Mouse (Mus musculus) stomach, postnatal 0 days (tissue): ENCODE measurements around the gene Slc25a34. TPM values are rescaled to one million over a fixed set of nuclear protein-coding genes. Genes with fewer than 3 reads are reported as not detected.

ENCODE experiments used
- ATAC-seq: fragments of 200-750 bp; cut with Nextera tagmentation; 2 replicates; pipeline ENCODE4 v1.8.0; 2017; ENCODE audit not compliant: low FRiP score, low TSS enrichment
- DNase-seq: peaks from one replicate; pipeline ENCODE4 v3.0.0-alpha.2; 2016; ENCODE audit warnings: low spot score
- H3K27ac ChIP-seq: fragments of 300-500 bp; sonication (generic); replicated peaks from 2 replicates; pipeline ENCODE4 v1.5.1; 2014; ENCODE audit warnings: mild to moderate bottlenecking, control low read depth
- H3K27me3 ChIP-seq: fragments of 300-500 bp; sonication (generic); 2 replicates; pipeline ENCODE4 v1.6.1; 2014; ENCODE audit warnings: low read length; ENCODE audit not compliant: control insufficient read depth, insufficient read depth
- H3K36me3 ChIP-seq: fragments of 300-500 bp; sonication (generic); 2 replicates; pipeline ENCODE4 v1.6.1; 2014; ENCODE audit warnings: low read length, mixed read lengths; ENCODE audit not compliant: control insufficient read depth, insufficient read depth
- H3K4me1 ChIP-seq: fragments of 300-500 bp; sonication (generic); replicated peaks from 2 replicates; pipeline ENCODE4 v1.6.1; 2014; ENCODE audit warnings: antibody characterized with exemption; ENCODE audit not compliant: control insufficient read depth, insufficient read depth
- H3K4me2 ChIP-seq: fragments of 300-500 bp; sonication (generic); replicated peaks from 2 replicates; pipeline ENCODE4 v1.6.1; 2014; ENCODE audit warnings: low read depth, mild to moderate bottlenecking, control low read depth, moderate library complexity
- H3K4me3 ChIP-seq: fragments of 300-500 bp; sonication (generic); 2 replicates; pipeline ENCODE4 v1.5.1; 2014; ENCODE audit warnings: low read depth, low read length, control low read depth
- H3K9ac ChIP-seq: fragments of 300-500 bp; sonication (generic); 2 replicates; pipeline ENCODE4 v1.6.1; 2014; ENCODE audit warnings: mild to moderate bottlenecking, low read length, control low read depth, mixed read lengths
- H3K9me3 ChIP-seq: fragments of 300-500 bp; sonication (generic); 2 replicates; pipeline ENCODE4 v1.6.1; 2016; ENCODE audit warnings: low read length; ENCODE audit not compliant: control insufficient read depth
- CTCF ChIP-seq: IDR thresholded peaks from 2 replicates; pipeline ENCODE4 v1.5.1; 2016; ENCODE audit warnings: antibody characterized with exemption, low read depth, mild to moderate bottlenecking, moderate library complexity
- EP300 ChIP-seq: optimal IDR thresholded peaks from 2 replicates; pipeline ENCODE3; 2016; ENCODE audit warnings: antibody characterized with exemption
- WGBS: fragments of 180-500 bp; shearing (Covaris S2); extraction: QIAGEN DNeasy Blood & Tissue Kit; methylation state at CpG from one replicate; pipeline ENCODE4 v1.1.7; 2014; 5-methylcytosine and 5-hydroxymethylcytosine counted together
- polyA plus RNA-seq: library from polyadenylated mRNA; unstranded; fragments of >200 nt; fragmentation: Nextera tagmentation; extraction: Ambion mirVana; gene quantifications from 2 replicates; pipeline ENCODE4 v1.2.1, GENCODE M21; 2015

Slc25a34 gene
- polyA plus RNA-seq, 1 experiment from 2014 or later: 1.8 TPM

- Histone ChIP-seq H3K4me2 (no peak overlapping the region), H3K9ac (no peak overlapping the region), H3K27me3 (no peaks in the 10 kb centered on the region), H3K27ac (no peak overlapping the region), H3K4me3 (no peak overlapping the region), H3K36me3 (peaks cover 22% of the 10 kb centered on the region), H3K9me3 (no peaks in the 10 kb centered on the region), H3K4me1 (no peaks in the 10 kb centered on the region)
- ATAC-seq (0 out of 2 replicates have a peak, but pooled peaks have one; percentile 20), DNase-seq (peak; percentile 69)
- no peak for TF ChIP-seq EP300
- TF ChIP-seq CTCF: peak; percentile 73
- 73% methylated on average over 19 of the region's 19 CpGs for WGBS
Observed at GRCm38 (mm10) chr4:141624983-141625773, 1.6 kb upstream of the Slc25a34 start.

- H3K36me3 ChIP-seq: peaks cover 17% of the 10 kb centered on the region
- TF ChIP-seq EP300 (no peak), CTCF (no peak)
- peak overlapping the region; percentile 14; the same call in 1 of the 2 replicates for H3K27ac ChIP-seq
- no peak overlapping the region for H3K4me2 ChIP-seq
- H3K27me3 ChIP-seq: no peaks in the 10 kb centered on the region
- ATAC-seq (no peak), DNase-seq (peak; percentile 27)
- no peak overlapping the region for H3K9ac ChIP-seq
- no peak overlapping the region for H3K4me3 ChIP-seq
- WGBS: 84% methylated on average over 8 of the region's 8 CpGs
- H3K4me1 ChIP-seq: no peaks in the 10 kb centered on the region
- no peaks in the 10 kb centered on the region for H3K9me3 ChIP-seq
Observed at GRCm38 (mm10) chr4:141624134-141624533, 513 bp upstream of the Slc25a34 start.

GRCm38 (mm10) chr4:141623037-141623436 lies 584 bp downstream of the Slc25a34 start:
- no peaks in the 10 kb centered on the region for H3K9me3 ChIP-seq
- H3K27me3 ChIP-seq: no peaks in the 10 kb centered on the region
- TF ChIP-seq CTCF (no peak), EP300 (no peak)
- ATAC-seq (peak; percentile 45; the same call in 1 of the 2 replicates), DNase-seq (peak; percentile 67)
- H3K36me3 ChIP-seq: peaks cover 13% of the 10 kb centered on the region
- peaks cover 2% of the 10 kb centered on the region; the same call in 1 of the 2 replicates for H3K4me1 ChIP-seq
- peak overlapping the region; percentile 14; the same call in 1 of the 2 replicates for H3K27ac ChIP-seq
- 81% methylated on average over 11 of the region's 11 CpGs for WGBS
- H3K4me2 ChIP-seq: no peak overlapping the region
- H3K4me3 ChIP-seq: no peak overlapping the region
- 0 out of 2 replicates have a peak overlapping the region, but pooled peaks have one; percentile 13 for H3K9ac ChIP-seq

DNA sequence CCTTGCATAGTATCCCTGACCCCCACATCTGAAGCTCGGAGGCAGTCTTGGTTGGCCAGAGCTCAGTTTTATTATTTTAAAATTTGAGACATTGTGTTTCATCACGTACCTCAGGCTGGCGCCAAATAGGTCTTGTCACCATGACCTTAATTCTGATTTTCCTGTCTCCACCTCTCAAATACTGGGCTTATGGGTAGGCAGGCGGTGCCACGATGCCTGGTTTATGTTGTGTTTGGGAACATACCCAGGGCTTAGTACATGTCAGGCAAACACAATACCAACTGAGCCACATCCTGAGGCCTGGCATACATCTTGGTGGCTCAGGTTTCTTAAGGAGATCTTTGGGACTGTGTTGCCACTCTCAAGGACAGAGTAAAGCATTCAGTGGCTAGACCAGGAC lies 1.0 kb downstream of the Slc25a34 start:
- TF ChIP-seq CTCF (no peak), EP300 (no peak)

DNA sequence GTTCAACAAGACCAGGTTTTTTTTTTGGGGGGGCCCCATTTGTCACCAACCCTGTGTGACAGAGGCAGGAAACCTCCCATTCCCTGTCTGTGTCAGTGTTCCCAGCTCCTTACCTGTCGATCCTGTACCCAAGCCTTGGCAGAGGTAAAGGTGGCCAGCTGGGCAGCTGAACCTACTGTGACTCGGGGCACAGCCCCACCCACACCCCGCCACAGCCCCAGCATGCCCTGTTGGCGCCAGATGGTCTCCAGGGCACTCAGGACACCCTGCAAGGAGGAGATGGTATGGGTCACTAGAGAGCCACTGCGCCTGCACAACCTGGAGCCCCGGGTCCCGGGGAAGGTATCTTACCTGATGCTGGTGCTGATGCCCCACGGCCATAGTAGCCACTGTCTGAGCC lies 1.5 kb downstream of the Slc25a34 start:
- 82% methylated on average over 8 of the region's 8 CpGs for WGBS
- no peak for TF ChIP-seq CTCF
- no peak for ATAC-seq
- Histone ChIP-seq H3K27ac (no peak overlapping the region), H3K4me3 (no peak overlapping the region), H3K9ac (no peak overlapping the region), H3K27me3 (no peaks in the 10 kb centered on the region), H3K9me3 (no peaks in the 10 kb centered on the region), H3K4me1 (peaks cover 5% of the 10 kb centered on the region; the same call in 1 of the 2 replicates), H3K36me3 (peaks cover 8% of the 10 kb centered on the region; the same call in 1 of the 2 replicates), H3K4me2 (no peak overlapping the region)
- DNase-seq: peak; percentile 14

More for the DNA sequence above, 1.0 kb downstream of the Slc25a34 start:
- no peak for ATAC-seq
- Histone ChIP-seq H3K27ac (no peak overlapping the region), H3K4me1 (peaks cover 4% of the 10 kb centered on the region; the same call in 1 of the 2 replicates), H3K4me3 (no peak overlapping the region), H3K27me3 (no peaks in the 10 kb centered on the region), H3K9me3 (no peaks in the 10 kb centered on the region), H3K9ac (no peak overlapping the region), H3K4me2 (no peak overlapping the region), H3K36me3 (peaks cover 10% of the 10 kb centered on the region)
- DNase-seq: no peak
- 76% methylated on average over 5 of the region's 5 CpGs for WGBS

- H3K27me3 ChIP-seq: no peaks in the 10 kb centered on the region
- H3K9me3 ChIP-seq: no peaks in the 10 kb centered on the region
- H3K4me2 ChIP-seq: no peak overlapping the region
- ATAC-seq (no peak), DNase-seq (no peak)
- H3K27ac ChIP-seq: no peak overlapping the region
- H3K9ac ChIP-seq: no peak overlapping the region
- H3K36me3 ChIP-seq: peaks cover 4% of the 10 kb centered on the region; the same call in 1 of the 2 replicates
- H3K4me3 ChIP-seq: no peak overlapping the region
- peaks cover 5% of the 10 kb centered on the region; the same call in 1 of the 2 replicates for H3K4me1 ChIP-seq
- WGBS: 79% methylated on average over 7 of the region's 8 CpGs
- TF ChIP-seq CTCF (no peak), EP300 (no peak)
Observed at GRCm38 (mm10) chr4:141621297-141621696, 2.3 kb downstream of the Slc25a34 start.
